Mouse (Mus musculus): Measurements from ENCODE around the gene Fgd6.

Gene Fgd6

DNA sequence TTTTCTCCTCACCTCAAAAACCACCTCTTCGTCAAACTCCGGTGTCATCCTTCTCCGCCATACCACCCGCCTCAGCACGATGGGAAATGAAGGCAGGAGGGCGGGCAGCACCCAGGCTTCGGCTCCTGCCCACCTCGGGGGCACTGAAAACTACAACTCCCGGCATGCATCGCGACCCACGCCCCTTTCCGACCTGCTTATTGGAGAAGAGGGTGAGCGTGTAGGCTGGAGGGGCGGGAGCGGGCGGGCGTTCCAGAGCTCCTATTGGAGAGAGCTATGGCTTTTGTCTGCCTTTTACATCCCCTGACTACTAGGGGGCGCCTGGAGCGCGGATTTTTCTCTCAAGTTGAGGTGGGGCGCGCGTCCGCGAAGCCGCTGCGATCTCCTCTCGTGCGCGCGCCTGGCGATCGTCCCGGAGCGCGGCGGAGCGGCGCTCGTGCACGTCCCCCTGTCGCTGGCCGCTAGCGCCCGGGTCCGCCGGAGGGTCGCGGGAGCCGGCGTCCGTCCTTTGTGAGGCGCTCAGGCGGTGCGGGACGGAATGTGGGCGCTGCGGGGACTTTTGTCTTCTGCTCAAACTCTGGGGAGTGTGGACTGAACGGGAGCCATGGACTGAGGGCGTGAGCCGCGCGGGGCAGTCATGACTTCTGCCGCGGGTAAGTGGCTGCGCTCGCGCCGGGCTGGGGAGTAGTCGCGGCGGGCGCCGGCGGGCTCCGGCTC, at the start of gene Fgd6, which contains the start of gene Vezt:
Gene Fgd6, plus strand, starts transcription at position 344 of the 717 bp plus-strand sequence.
Gene Vezt, minus strand, starts transcription at position 160 of the 717 bp plus-strand sequence.
- DNase-seq (ENCODE audit: low spot score) = peak; percentile 99

DNA sequence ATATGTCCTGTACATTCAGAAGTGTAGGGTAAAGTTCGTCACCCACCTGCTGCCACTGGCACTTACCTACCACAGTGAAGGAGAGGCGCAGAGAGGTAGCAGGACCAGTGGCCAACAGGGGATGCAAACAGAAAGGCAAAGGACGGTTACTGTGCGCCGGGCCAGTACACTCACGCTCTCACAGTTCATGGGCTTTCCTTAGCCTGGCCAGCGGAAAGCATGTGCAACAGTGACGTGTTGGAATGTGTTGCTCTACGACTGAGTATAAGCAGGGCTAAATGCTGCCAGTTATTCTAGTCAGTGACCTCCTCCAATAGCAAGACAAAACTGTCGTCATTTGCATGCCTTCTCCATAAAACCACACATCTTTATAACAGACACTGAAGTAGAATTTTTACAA, 41.7 kb upstream of the Fgd6 start:
- no peak for DNase-seq (ENCODE audit: low spot score)

DNA sequence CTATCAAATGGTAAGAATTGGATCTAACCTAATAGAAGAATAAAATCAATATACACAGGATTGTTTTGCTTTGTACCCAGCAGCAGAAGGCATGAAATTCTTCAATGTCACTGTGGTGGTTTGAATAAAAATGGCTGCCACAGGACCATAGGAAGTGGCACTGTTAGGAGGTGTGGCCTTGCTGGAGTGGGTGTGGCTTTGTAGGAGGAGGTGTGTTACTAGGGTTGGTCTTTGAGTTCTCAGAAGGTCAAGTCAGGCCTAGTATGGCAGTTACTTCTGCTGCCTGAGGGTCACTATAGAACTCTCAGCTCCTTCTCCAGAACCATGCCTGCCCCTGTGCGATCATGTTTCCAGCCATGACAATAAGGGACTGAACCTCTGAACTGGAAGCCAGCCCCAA, 40.7 kb upstream of the Fgd6 start:
- no peak for DNase-seq (ENCODE audit: low spot score)

DNA sequence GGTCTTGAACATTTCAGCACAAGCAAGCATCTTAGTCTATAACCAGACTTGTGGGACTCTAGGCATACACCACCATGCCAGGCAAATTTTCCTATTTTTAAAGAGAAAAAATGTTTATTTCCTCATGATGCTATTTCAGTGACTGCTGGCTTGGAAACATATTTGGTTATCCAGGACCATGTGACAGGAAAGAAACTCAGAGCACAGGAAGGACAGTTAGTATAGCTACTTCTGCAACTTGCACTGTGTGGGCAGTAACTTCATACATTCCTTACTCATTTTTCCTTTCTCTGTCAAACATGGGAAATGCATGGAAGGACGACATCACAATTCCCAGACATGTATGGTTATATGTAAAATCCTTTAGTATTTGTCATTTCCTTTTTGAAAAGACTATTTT, 36.4 kb upstream of the Fgd6 start:
- no peak for DNase-seq (ENCODE audit: low spot score)

DNA sequence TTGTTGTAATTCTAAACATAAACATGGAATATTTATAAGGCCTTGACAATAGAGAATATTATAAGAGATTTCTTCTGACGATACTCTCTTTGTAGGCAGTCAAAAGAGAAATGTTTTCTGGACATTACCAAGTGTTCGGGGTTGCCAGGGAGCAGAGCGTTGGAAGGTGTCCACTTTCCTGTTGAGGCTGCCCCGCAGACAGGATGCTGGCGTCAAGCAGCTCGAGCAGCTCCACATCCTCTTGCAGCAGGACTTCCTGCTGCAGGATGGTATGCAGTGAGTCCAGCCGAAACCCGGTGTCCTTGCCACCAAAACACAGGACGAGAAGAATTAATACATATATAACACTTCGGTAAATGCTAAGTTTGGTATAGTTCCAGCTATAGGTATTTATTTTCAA, 35.6 kb upstream of the Fgd6 start:
- DNase-seq (ENCODE audit: low spot score) = no peak

DNA sequence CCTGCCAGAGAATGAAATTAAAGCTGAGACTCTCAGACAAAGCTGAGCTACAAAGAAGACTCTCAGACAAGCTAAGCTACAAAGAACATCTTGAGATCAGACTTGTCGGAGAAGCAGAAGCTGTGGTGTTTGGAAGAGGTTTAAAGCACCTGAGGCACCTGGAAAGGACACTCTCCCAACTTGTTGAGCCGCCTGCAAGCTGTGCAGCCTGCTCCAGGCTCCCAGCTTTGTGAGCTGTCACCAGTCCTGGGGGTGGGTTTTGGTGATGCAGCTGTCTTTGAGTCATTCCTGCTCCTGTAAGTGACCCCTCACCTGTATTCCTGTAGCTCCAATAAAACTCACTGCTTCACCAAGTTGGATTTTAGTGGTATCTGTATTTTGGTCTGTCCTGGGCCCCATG, 27.4 kb upstream of the Fgd6 start:
- DNase-seq (ENCODE audit: low spot score) = no peak

DNA sequence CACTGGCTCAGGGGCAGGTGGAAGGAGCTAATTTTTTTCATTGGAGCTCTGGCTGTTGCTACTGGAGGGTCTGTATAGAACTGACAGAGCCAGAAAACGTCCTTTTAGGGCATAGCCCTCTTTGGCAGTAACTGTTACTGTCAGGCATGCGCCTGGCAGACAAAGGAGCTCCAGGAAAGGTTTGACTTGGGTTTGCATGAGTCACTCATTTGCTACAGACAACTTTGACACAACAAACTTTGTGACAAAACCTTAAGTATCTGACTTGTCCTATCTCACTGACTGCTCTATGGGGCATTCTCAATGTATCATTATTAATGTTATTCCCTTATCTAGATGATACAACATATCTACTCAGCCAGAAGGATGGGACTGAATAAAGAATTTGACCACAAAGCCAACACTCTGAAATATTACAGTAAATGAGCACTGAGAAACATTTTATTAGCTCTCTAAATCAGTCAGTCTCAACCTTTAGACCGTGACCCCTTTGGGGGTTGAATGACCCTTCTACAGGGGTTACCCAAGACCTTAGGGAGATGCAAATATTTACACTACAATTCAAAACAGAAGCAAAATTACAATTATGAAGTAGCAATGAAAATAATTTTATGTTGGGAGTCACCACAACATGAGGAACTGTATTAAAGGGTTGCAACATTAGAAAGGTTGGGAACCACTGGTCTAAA, 25.7 kb upstream of the Fgd6 start:
- no peak for DNase-seq (ENCODE audit: low spot score)

DNA sequence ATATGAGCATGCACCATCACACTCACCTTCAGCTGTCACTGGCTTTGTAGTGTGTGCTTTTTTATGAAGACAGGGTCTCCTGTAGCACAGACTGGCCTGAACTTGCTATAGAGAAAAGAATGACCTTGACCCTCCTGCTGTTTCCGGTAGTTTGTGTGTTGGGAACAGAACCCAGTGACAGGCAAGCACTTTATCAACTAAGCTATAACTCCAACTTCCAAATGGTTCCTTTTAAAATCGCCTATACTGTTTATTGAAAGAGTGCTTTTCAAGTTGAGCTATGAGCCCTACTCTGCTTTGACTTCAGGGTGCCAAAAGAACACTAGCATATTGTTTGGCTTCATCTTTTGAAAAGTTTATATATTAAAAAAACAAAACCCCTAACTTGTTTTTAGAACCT, 24.8 kb upstream of the Fgd6 start:
- no peak for DNase-seq (ENCODE audit: low spot score)

DNA sequence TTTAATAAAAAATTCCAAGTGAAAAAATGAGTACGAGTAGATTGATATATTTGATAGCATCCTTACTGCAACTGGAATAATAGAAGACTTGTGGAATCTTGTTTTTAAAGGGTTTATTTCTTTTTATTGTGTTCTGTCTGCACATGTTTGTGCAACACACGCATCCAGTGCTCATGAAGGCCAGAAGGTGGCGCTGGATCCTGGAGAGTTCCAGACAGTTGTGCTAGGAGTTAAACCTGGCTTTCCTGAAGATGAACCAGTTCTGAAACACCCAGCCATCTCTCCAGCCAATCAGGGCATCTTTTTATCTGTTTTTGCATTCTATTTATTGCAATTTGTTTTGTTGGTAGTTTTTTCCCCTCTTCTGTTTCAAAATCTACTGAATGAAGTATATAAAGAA, 22.6 kb upstream of the Fgd6 start:
- no peak for DNase-seq (ENCODE audit: low spot score)

DNA sequence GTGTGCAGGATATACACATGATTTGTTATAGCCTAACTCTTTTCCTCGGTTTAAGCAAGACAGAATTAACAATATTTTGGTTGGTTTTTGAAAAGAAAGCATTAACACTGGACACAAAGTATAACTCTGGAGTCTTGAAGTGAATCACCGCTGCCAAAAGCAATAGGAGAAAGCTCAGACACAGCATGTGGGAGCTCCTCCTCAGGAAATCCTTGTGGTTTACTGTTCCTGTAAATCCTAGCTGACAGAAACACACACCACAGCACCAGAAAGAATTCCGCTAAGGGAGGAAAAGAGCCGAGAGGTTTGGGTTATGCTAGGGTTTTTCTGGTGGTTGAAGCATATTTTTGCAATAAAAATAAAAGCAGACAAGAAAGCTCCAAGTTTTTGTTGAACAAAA, 21.6 kb upstream of the Fgd6 start:
- DNase-seq (ENCODE audit: low spot score) = no peak

DNA sequence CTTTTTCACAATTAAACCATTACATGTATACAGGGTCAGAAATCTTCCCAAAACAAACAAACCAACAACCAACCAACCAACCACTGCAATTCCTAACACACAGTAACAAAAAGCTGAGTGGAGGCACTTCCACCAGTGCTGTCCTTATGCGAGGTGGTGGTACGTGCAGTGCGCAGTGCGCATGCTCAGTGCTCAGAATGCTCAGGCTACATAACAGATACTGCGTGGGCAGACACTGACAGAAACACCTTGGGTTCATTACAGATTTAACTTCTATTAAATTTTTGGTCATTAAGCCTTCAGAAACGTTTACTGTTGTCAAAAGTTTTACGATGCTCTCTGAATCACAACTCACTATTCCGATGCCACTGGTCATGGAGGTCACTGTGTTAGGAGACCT, 18.3 kb upstream of the Fgd6 start:
- no peak for DNase-seq (ENCODE audit: low spot score)

DNA sequence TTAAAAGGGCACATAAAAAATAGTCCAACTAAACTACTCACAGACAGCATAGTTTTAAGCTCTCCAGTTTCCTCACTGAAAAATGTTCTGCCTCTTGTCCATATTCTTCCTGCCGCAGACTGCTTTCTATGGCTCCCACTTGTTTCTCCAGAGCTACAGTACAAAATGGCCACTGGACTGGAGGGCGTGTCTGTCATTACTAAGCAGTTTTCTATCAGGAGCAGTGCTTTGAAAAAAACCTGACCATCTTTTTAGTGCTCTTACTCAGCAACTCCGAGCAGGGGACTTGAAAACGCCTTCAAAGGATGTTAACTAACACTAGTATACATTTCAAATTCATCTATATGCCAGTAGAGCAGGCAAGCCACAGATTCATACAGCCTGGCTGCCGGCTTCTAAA, 15.2 kb upstream of the Fgd6 start:
- no peak for DNase-seq (ENCODE audit: low spot score)

DNA sequence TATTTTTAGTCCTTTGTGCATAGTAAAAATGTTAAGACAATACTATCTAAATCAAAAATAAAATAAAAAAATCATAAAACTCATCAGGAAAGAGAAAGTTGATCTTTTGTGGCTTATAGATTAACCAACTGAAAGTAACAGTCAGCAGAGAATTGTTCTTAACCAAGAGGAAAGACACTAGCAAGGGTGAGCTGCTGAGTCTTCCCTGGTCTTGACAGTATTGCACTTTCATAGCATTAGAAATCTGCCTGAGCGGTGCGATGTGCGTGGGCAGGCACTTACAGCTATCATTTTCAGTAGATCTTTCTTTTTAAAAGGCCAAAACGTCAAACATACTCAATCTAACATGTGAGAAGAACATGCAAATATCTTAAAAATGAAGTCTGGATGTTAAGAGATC, 14.7 kb upstream of the Fgd6 start:
- no peak for DNase-seq (ENCODE audit: low spot score)

DNA sequence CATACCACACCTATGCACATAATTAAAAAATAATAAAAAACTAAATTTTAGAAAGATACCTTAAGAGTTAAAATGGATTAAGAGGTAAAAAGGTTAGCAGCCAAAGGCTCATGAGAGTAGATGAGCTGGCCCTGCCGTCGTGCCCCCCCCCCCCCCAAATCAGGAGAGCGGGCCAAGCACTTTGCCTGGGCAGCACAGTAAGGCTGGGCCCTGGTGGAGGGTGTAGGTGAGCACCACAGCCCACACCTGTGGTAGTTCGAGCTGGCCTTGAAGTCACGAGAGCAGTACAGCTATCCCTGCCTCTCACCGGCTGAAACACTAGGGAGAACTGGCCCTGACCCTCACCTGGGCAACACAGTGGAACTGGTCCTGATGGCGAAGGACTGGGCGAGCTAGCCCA, 10.7 kb upstream of the Fgd6 start:
- DNase-seq (ENCODE audit: low spot score) = no peak

DNA sequence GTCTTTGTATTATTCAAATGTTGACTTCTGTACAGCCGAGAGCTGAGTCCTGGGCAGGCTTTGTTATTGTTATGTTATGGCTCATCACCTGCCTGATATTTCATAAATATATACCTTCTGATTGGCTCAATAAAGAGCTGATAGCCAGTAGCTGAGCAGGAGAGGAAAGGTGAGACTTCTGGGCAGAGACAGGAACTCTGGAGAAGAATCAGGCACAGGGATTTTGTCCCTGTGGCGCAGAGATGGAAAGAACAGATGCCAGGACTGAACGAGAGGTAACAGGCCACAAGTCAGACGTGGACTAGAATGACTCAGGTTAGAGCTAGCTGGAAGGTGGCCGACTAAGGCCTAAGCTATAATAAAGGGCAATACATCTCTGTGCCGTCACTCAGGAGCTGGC, 7.3 kb upstream of the Fgd6 start:
- DNase-seq (ENCODE audit: low spot score) = no peak

DNA sequence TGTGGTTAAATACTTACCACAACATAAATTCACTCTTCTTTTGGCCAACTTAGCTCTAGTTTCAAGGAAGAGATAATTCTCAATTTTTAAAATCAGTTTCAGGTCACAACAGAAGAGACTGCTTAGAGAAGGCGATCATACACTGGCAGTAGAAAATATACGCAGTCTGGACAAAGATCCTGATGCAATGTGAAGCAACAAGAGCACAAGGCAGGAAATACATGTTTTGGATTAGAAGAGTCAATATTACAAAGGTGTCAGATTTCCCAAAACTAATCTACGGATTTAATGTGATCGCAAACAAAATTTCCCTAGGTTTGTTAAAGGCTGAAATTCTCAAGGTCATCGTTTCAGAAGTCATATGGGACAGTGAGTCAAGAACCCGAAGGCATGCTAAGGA, 4.6 kb upstream of the Fgd6 start:
- no peak for DNase-seq (ENCODE audit: low spot score)

DNA sequence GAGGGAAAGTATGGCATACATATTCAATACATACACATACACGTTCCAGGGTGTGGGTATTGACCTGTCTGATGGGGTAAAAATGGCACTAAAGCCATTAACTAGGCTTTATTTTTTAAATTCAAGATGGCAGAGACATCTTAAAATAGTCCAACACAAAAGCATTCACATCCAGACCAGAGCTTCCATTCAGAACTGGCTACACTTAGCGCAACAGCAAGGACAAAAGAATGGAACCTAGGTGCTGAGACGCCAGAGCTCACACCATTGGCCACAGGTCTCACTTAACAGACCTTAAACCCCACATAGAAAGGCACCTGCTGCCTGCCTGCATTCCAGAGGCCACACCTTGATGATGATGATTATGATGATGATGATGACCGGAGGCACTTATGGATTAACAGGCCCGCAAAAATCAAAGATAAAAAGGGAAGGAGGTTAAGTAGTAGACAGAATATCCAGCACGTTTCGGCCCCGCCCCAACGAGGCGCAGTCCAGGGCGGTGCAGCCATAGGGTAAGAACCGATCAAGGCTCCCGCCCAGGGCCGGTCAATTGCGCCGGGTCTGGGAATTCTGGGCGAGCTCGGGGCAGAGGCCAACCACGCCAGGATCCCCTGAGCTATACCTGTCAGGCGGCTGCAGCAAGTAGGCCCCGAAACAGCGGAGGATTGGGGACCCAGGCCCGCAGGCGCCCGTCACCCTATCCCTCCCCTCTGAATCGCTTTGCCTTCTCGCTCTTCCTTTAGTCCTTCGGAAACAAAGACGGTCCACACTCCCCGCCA, 734 bp upstream of the Fgd6 start:
- peak; percentile 74 for DNase-seq (ENCODE audit: low spot score)

DNA sequence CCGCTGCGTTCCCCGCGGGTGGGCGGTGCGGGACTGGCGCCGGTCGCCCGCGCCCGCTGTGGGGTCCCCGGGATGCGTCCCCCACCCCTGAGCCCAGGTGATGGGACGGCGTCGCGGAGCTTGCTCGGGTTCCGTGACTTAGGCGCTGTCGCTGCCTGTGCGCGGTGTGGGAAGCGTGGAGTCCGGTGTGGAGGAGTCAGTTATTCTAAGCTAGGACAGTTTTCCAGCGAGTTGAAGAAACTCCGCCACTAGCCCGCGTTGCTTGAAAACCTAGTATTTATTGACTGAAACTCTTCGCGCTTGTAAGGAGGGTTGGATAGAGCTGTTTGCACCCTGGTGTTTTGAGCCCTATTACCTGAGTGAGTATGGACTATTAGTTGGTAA, 566 bp downstream of the Fgd6 start:
- DNase-seq (ENCODE audit: low spot score) = no peak

DNA sequence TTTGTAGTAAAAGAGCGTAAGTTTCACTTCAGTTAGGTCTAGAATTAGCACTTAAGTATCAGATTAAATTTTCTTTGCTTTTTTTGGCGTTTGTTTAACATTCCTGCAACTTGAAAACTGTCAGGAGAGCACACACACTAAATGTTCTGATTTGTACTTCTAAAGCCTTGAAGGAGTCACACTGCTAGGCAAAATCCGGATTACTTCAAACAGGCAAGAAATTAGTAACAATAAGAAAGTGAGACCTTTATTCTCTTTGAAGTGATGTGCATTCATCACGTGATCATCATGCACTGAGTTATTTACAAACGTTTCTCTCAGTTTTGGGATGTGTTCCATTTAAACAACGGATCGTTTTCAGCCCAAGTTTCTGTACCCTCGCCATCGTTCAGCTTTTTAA, 1.4 kb downstream of the Fgd6 start:
- no peak for DNase-seq (ENCODE audit: low spot score)

DNA sequence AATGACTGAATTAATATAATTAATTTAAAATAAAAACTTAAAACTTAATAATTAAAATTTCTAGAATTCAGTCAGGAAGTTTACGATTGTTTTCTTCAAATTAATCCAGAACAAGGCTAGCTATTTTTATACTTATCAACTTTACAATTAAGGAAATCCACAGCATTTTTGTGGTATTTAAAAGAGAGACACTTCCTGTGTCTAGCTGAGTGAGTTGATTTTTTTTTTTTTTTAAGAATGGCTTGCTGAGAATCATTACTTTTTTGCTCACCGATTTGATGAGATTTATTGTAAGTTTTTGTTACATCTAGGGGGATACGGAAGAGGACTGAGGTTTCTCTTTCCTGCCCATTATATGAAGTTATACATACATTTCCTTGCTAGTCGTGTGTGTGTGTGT, 1.8 kb downstream of the Fgd6 start:
- no peak for DNase-seq (ENCODE audit: low spot score)

DNA sequence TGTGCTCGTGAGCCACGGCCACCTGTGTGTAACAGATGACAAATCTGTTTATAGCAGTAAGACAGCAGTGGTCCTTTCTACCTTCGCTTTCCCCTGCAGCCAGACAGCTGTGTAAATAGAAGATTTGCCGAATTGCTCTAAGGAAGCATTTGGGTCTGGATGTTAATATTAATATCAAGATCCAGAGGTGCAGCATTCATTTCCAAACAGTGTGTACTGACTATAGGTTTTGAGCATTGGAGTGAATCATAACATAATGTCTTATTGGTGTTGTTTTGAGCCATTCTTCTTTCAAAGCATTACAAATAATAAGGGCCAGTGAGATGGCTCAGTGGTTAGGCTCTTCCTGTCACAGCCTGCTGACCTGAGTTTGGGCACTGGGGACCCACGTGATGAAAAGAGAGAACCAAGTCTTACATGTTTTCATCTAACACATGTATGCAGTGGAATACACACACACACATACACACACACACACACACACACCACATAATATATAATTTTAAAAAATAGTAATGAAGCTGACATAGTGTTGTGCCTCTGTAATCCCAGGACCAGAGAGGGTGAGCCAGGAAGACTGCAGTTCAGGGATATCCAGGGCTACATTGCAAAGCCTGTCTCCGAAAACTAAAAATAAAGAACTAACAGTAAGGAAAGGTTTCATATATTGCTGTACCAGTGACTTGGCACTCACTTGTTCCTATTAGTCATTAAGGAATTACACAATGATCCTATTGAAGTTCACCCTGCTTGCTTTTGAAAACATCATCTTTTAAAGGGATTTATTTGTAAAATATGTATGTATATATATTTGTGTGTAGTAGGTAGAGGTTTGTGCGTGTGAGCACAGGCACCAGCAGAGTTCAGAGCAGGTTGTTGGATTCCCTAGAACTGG, 2.8 kb downstream of the Fgd6 start:
- no peak for DNase-seq (ENCODE audit: low spot score)

DNA sequence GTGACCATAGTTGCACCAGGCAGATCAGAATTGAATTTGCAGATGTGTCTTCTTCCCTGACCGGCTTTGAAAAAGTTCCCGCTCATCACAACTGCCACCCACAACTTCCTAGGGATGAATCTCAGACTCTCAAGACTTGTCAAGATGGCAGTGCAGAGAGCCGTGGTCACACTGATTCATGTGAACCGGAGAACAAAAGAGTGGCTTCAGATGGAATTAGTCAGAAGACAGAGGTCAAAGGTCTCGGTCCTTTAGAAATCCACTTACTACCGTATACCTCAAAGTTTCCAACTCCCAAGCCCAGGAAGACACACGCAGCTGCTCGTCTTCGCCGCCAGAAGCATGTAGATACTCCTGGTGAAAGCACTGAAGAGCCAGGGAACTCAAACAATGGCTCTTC, 8.1 kb downstream of the Fgd6 start:
- DNase-seq (ENCODE audit: low spot score) = no peak

All from testis, postnatal 14 days (tissue).